Mouse (Mus musculus): ENCODE data around the gene Bhlhe23.
A peak's percentile ranks its signal among the peaks of the same experiment; 100 is the strongest.

Bhlhe23 gene

GRCm38 (mm10) chr2:180724585-180725413 lies 51.9 kb downstream of the Bhlhe23 start, which contains the start of gene Slc17a9:
TSS of gene Slc17a9 (plus strand) at chr2:180725263.
- peak; percentile 60 for DNase-seq
